Mouse (Mus musculus) bone marrow macrophage, adult 2 months (primary cell): ENCODE results near the gene Higd1c.

Experiments used
- CTCF ChIP-seq: IDR thresholded peaks from 2 replicates; pipeline ENCODE4 v1.5.1; 2012; ENCODE audit warnings: low read depth, mild to moderate bottlenecking, low read length, moderate library complexity
- POLR2A ChIP-seq: IDR thresholded peaks from 2 replicates; pipeline ENCODE4 v1.6.1; 2012; ENCODE audit warnings: mild to moderate bottlenecking, low read depth, low read length, borderline replicate concordance

GRCm38 (mm10) chr15:100349496-100349895, 14.8 kb upstream of the Higd1c start:
- no peak for TF ChIP-seq CTCF
- no peak for TF ChIP-seq POLR2A
